Mouse (Mus musculus): ENCODE measurements at regions not wholly inside any gene's neighbourhood (a gene's known extent, or its start where the extent isn't known, plus 50 kb on each side); places are given as distances from the start of the nearest gene placed in this dataset.

DNA sequence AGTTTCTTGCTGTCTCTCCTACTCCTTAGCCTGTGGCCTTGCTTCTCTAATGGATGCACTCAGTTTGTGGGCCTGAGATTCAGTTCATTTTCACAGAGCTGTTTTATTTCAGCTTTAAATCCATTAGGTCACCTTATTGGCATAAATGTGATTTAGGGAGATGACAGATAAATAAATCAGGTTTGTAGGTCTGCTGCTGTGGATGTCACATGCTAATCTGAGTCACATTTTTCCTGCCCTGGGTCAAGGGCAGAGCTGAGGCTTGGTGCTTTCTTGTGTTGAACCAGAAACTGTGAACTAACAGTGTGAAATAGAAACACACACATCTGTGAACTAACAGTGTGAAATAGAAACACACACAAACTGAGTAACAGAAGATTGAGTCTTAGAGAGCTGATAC, 266.9 kb downstream of the Kcnrg start:
- DNase-seq (ENCODE audit: low read depth): no peak
- no peak for TF ChIP-seq CTCF (IDR thresholded peaks at IDR 0.05; ENCODE audit: borderline replicate concordance, extremely low read depth, insufficient read depth, insufficient read length)
- no peak for TF ChIP-seq POLR2A (IDR thresholded peaks at IDR 0.05; ENCODE audit: borderline replicate concordance, extremely low read depth, insufficient read depth, insufficient read length, poor library complexity, severe bottlenecking)

DNA sequence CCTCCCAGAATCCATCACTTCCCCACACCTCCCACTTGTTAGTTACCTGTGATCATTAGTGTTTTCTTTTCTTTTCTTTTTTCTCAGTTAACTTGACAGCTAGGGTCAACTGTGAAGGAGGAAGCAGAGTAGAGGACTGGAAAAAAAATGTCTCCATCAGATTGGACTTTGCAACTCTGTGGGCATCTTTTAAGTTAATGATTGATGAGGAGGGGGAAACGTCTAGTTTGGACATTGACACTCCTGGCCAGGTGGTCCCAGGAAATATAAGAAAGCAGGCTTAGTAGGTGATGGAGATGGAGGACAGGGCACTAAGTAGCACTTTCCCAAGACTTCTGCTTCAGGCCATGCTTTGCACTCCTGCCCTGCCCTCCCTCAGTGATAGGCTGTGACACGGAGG, 272.2 kb downstream of the Kcnrg start:
- no peak for DNase-seq (ENCODE audit: low read depth)
- no peak for TF ChIP-seq CTCF (IDR thresholded peaks at IDR 0.05; ENCODE audit: borderline replicate concordance, extremely low read depth, insufficient read depth, insufficient read length)
- no peak for TF ChIP-seq POLR2A (IDR thresholded peaks at IDR 0.05; ENCODE audit: borderline replicate concordance, extremely low read depth, insufficient read depth, insufficient read length, poor library complexity, severe bottlenecking)

DNA sequence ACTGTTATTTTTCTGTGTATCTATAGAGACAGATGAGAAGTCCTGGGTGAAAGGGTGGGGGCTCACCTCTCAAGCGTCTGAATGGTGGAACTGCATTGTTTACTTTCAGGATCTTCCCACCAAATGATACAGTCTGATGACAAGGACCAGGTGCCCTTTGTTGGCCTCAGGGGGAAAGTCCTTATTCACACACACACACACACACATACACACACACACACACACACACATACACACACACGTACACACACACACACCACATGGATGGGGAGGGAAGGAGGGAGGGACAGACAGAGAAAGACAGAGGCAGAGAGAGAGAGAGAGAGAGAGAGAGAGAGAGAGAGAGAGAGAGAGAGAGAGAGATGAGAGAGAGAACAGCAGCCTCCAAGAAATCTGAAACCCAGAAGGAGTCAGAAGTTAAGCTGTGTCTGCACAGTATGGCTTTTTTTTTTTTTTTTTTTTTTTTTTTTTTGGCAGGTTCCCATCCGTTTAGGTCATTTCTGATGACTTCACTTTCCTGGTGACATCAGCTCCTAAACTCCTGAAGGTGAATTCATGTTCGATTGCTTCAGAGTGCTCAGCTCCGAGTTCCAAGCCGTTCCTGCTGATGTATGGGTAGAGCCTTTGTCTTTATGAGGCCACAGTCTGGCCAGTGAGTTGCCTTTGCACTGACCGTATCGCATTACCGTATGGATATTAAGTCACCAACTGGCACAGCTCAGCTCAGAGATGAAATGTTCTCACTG, 273.4 kb downstream of the Kcnrg start:
- DNase-seq (ENCODE audit: low read depth): peak; percentile 20
- no peak for TF ChIP-seq POLR2A (IDR thresholded peaks at IDR 0.05; ENCODE audit: borderline replicate concordance, extremely low read depth, insufficient read depth, insufficient read length, poor library complexity, severe bottlenecking)
- no peak for TF ChIP-seq CTCF (IDR thresholded peaks at IDR 0.05; ENCODE audit: borderline replicate concordance, extremely low read depth, insufficient read depth, insufficient read length)

DNA sequence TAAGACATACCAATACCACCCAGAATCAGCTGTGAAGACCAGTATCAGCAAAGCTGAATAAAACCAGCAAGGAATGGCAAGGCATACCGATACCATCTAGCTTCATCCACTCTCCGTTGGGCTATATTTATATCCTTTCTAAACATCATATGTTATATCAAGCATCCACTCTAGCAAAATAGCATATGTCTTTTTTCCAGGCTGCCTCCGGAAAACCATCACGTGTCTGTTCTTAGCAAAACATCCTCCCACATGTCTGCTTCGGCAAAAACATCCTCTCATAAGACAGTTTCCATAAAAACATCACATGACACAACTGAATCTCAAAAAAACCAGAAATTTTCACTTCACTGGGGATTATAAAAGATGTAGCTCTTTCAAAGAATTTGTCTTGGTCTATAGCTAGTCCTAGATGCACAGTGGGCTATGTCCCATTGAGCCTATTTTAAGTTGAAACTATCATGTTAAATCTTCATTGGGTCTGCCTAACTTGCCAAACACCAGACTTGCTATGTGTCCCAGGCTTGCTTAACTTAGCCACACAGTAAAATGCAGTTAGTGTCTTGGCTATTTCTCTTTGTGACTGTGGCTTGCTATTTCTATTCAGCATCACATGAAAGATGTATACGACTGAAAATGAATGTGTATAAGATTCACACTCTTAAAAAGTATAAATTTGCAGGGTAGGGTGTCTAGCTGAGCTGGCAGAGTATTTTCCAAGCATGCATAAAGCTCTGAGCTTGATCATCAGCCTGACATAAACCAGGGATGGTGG, 278.2 kb downstream of the Kcnrg start:
- DNase-seq (ENCODE audit: low read depth): peak; percentile 15
- TF ChIP-seq POLR2A (IDR thresholded peaks at IDR 0.05; ENCODE audit: borderline replicate concordance, extremely low read depth, insufficient read depth, insufficient read length, poor library complexity, severe bottlenecking) (no peak), CTCF (IDR thresholded peaks at IDR 0.05; ENCODE audit: borderline replicate concordance, extremely low read depth, insufficient read depth, insufficient read length) (no peak)

DNA sequence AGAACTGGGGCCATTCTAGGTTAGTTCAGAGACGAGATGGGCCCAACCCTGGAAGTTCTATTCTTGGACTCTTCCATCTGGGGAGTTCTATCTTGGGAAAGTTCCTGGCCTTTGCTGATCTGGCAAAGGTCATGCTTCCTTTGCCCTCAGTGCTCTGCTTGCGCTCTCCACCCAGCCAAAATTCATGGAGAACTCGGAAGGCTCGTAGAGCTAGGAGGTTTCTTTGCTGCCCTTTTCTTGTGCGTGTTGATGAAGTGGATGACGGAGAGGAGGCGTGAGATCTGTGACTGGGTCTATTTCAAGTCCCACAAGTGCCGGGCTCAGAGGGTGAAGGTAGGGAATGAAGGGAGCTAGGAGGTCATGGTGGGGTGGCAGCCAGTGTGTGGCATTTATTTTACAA, 282.4 kb downstream of the Kcnrg start:
- TF ChIP-seq POLR2A (IDR thresholded peaks at IDR 0.05; ENCODE audit: borderline replicate concordance, extremely low read depth, insufficient read depth, insufficient read length, poor library complexity, severe bottlenecking): no peak
- TF ChIP-seq CTCF (IDR thresholded peaks at IDR 0.05; ENCODE audit: borderline replicate concordance, extremely low read depth, insufficient read depth, insufficient read length): no peak
- no peak for DNase-seq (ENCODE audit: low read depth)

DNA sequence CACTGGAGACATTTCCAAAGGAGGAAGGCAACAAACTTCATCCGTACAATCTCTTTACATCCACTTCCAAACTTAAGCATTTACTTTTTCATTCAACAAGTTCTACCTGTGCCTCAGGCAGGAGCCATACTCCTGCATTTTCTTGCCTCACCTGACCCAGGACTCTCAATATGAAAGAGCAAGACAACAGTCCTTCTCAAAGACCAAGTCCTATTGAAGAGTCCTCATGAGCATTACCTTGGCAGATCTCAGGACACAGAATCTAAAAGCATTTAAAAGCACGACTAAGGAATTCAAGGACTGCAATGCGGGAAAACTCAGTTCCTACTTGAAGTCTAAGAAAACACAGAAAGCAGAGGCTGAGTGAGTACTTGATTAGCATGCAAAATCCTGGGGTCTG, 286.5 kb downstream of the Kcnrg start:
- no peak for DNase-seq (ENCODE audit: low read depth)
- TF ChIP-seq POLR2A (IDR thresholded peaks at IDR 0.05; ENCODE audit: borderline replicate concordance, extremely low read depth, insufficient read depth, insufficient read length, poor library complexity, severe bottlenecking): no peak
- TF ChIP-seq CTCF (IDR thresholded peaks at IDR 0.05; ENCODE audit: borderline replicate concordance, extremely low read depth, insufficient read depth, insufficient read length): no peak

DNA sequence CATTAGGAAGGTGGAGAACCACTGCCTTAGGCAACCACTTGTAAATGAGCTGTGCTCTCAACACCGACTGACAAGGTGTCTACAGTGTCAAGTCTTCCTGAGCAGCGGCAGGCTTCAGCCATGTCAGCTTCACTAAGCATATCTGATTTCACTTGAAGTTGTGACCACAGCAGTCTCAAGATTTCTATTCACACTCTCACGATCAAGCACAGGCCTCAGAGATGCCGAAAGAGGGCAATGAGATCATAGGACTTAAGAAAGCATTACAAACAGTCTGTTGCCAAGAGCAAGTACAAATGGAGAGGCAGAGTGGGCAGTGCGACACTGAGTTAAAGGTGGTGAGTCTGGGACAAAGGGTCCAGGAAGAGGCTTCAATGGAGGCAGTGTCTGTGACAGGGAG, 289.6 kb downstream of the Kcnrg start:
- DNase-seq (ENCODE audit: low read depth): no peak
- no peak for TF ChIP-seq POLR2A (IDR thresholded peaks at IDR 0.05; ENCODE audit: borderline replicate concordance, extremely low read depth, insufficient read depth, insufficient read length, poor library complexity, severe bottlenecking)
- TF ChIP-seq CTCF (IDR thresholded peaks at IDR 0.05; ENCODE audit: borderline replicate concordance, extremely low read depth, insufficient read depth, insufficient read length): no peak

DNA sequence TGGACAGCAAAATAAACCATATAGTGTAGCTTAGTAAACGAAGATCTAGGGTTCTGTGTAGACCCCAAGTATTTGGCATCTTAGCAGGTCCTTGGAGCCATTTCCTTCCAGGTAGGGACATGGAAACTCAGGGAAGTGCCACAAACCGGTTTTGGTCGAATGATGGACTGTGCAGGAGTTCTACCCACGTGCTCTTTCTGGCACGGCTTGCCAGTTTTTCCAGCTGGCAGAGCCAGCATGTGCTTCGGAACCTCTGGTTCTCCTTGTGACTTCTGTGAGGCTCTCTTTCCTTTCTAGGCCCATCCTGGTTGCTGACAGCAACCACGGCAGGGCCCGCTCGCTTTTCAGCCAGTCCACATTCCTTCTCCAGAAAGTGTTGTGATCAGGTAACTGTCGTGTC, 291.4 kb downstream of the Kcnrg start:
- no peak for DNase-seq (ENCODE audit: low read depth)
- TF ChIP-seq POLR2A (IDR thresholded peaks at IDR 0.05; ENCODE audit: borderline replicate concordance, extremely low read depth, insufficient read depth, insufficient read length, poor library complexity, severe bottlenecking): no peak
- no peak for TF ChIP-seq CTCF (IDR thresholded peaks at IDR 0.05; ENCODE audit: borderline replicate concordance, extremely low read depth, insufficient read depth, insufficient read length)

DNA sequence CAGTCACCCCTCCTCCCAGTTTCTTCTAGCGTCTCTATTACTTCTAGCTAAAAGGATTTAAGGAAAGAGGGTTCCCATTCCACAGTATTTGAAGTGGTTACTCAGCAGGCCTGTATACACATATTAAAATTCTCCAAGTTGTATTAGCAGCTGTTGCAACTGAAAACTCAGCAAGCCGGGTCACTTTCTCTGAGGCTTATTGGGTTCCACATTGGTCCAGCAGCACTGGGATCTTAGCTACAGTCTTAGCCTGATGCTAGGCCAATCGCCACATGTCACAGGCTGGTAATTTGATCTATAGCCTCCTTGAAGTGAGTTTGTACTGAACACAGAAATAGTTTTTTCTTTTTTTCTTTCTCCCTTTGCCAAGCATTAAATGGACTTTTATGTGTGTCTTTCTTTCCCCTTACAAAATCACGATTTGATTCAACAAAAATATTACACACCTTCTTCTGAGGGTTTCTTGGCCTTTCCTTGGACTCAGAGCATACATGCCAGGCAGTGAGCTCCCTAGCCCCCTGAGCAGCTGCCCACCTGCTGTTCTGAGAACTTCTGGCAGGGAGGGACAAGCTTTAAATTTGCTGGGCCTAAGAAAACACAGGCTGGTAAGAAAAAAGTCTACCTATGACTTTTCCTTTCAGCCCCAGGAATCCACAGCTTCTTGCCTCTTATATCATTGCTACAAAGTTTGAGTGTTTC, 297.3 kb downstream of the Kcnrg start:
- TF ChIP-seq POLR2A (IDR thresholded peaks at IDR 0.05; ENCODE audit: borderline replicate concordance, extremely low read depth, insufficient read depth, insufficient read length, poor library complexity, severe bottlenecking): no peak
- TF ChIP-seq CTCF (IDR thresholded peaks at IDR 0.05; ENCODE audit: borderline replicate concordance, extremely low read depth, insufficient read depth, insufficient read length): no peak
- no peak for DNase-seq (ENCODE audit: low read depth)

DNA sequence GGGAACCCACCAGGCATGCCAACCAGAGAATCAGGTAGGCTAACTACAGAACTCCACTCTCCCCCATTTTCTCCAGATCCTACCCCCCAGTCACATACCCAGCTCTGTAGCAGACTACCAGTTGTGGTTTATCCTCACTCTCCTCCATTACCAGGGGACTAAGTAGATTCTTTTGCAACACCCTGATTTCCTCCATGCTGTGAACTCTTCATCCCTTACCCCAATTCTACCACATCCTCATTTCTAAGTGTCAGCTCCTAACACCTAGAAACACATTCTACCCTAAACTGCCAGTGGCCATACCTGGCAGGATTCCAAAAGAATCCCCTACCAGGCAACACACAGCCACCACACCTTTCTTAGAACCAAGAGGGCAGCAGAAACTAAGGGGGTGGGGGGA, 310.9 kb downstream of the Kcnrg start:
- DNase-seq (ENCODE audit: low read depth): no peak
- TF ChIP-seq POLR2A (IDR thresholded peaks at IDR 0.05; ENCODE audit: borderline replicate concordance, extremely low read depth, insufficient read depth, insufficient read length, poor library complexity, severe bottlenecking): no peak
- no peak for TF ChIP-seq CTCF (IDR thresholded peaks at IDR 0.05; ENCODE audit: borderline replicate concordance, extremely low read depth, insufficient read depth, insufficient read length)

DNA sequence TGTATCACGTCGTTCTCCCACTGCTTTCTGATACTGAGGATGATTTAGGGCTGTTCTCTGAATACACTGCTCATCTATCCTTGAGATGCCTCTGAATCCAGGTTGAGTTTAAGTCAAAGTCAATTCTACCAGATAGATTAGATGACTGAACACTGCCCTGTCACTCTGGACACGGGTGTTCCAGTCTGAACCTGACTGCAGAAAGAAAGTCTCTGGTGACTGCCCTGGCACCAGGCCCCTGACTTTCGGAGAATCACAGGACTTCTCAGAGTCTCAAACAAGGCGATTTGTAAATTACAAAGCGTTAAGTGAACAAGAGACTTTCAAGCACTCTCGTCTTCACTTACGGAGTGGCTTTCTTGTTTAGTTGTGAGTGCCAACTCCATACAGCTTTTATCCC, 324.6 kb downstream of the Kcnrg start:
- no peak for DNase-seq (ENCODE audit: low read depth)
- no peak for TF ChIP-seq POLR2A (IDR thresholded peaks at IDR 0.05; ENCODE audit: borderline replicate concordance, extremely low read depth, insufficient read depth, insufficient read length, poor library complexity, severe bottlenecking)
- no peak for TF ChIP-seq CTCF (IDR thresholded peaks at IDR 0.05; ENCODE audit: borderline replicate concordance, extremely low read depth, insufficient read depth, insufficient read length)

Measured in brain, embryonic 14.5 days (tissue).